Mouse (Mus musculus): ENCODE measurements at regions not wholly inside any gene's neighbourhood (a gene's known extent, or its start where the extent isn't known, plus 50 kb on each side); places are given as distances from the start of the nearest gene placed in this dataset.
"Not testable (repeated sequence)": the region's sequence is repeated elsewhere in the genome, so short reads cannot be mapped to it uniquely, and the experiment has no call there.

DNA sequence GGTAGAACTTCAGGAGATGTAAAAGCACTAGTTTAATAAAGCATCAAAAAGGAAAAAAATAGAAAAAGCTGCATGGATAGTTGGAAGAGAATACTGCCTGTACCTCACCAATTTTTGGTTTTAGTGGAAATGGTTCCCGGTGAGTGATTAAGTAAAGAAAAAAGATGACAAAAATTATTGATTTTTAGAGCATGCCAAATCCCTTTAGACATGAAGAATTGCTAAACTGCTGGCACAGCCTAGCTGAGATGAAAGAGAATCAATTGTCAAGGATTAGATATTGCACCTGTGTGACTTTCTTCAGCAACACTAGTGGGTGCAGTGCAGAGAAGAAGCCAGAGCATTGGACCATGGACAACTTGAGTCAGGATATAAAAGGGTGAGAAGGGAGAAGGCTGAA lies 348.7 kb upstream of the Cpeb2 start:
- no peak for DNase-seq (ENCODE audit: extremely low spot score in 1 of 2, low spot score in 2 of 2)
- intact Hi-C loops (cut with DNase I), result no loop called here

DNA sequence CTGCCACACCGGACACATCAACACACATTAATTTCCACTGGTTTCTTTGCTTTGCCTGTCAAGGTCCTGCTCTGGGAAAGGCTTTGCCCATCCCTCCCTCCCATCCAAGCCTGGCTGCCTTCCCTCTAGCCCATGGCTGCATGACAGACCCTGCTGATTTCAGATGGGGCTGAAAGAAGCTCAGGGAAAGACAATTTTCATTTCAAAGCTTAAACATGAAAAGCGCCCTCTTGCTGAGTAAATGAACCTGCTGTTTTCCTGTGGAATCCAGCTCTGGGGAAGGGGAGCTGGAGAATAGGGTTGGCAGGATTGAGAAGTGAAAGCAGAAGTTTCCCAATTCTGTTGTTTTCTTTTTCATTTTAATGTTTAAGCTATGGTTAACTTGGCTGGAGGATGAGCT lies 341.1 kb upstream of the Cpeb2 start:
- intact Hi-C loops (cut with DNase I), result no loop called here
- DNase-seq (ENCODE audit: extremely low spot score in 1 of 2, low spot score in 2 of 2), result peak in 1 of 2 experiments; percentile 13

DNA sequence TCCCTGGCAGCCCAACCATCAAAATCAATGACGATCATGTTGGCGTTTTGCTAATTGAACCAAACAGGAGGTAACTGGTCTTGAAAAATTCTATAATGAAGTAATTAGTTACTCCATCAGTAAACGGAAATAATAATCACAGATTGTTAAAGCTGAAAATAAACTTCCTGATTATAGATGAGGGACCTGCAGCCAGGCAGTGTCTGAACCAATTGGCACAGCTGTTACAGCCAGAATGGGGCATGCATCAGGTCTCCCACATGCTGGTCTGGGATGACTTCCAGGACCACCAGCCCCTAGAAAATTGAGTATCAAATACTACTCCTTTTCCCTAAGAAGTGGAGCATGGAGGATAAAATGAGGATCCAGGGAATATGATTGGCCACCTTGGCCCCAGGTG lies 326.8 kb upstream of the Cpeb2 start:
- DNase-seq (ENCODE audit: extremely low spot score in 1 of 2, low spot score in 2 of 2), result no peak
- intact Hi-C loops (cut with DNase I), result no loop called here

DNA sequence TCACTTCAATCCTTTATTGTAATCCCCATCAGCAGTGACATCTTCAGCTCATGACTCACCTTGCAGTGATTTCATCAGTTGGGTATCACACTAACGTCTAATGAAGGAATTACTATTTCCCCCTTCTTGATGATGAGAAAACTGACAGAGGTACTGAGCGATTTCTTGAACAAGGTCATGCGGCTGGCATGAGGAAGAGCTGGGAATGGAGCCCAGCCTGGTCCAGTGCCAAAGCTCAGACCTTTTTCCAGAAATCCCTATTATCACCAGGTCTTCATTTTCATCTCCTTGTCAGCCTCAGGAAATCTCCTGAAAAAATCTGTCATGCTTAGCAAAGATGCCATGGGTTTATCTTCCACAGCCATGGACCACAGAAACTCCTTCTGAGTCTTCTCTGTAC lies 313.6 kb upstream of the Cpeb2 start:
- no peak for DNase-seq (ENCODE audit: extremely low spot score in 1 of 2, low spot score in 2 of 2)
- intact Hi-C loops (cut with DNase I), result no loop called here

DNA sequence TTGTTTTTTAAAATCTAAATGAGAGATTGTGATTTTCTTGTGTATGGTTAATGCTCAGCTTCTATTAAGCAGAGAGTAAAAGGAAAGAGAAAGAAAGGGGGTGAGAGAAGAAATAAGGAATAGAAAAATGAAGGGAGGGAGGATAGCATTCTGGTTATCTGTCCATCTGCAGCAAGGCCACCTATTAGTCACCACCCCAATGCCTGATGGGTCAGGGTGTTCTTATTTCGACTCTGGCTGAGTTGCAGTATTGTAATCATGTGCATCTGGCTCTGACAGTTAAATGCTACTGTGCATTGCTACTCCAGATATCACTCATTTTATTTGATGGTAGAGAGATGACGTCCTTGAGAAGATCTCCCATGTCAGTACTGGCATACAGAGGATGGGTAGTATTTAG lies 300.9 kb upstream of the Cpeb2 start:
- no peak for DNase-seq (ENCODE audit: extremely low spot score in 1 of 2, low spot score in 2 of 2)

DNA sequence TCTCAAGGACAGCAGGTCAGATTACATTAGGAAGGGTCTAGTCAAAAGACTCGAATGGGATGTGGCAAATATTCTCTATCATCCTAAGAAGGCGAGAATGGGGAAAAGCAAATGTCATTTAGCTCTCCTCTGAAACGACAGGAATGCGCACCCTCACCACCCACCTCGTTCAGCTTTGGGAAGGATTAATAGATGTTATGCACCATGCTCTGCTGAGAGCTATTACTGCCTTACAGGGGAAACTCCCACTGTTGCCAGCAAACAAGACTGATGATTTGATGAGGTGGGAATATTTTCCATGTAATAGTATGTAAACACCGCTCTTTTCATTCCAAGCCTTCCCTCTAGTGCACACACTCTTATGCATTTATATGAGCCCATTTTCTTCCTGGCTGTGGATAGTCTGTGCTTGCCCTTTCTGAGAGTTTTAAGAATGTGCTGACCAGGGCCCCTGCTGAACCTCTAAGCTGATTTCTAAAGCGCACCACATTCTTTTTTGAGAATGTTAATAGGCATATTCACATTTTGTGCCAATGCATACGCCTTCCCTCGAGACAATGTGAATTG lies 273.6 kb upstream of the Cpeb2 start:
- no peak for DNase-seq (ENCODE audit: extremely low spot score in 1 of 2, low spot score in 2 of 2)
- intact Hi-C loops (cut with DNase I), result no loop called here

More for the DNA sequence above, 300.9 kb upstream of the Cpeb2 start:
- intact Hi-C loops (cut with DNase I), result no loop called here

DNA sequence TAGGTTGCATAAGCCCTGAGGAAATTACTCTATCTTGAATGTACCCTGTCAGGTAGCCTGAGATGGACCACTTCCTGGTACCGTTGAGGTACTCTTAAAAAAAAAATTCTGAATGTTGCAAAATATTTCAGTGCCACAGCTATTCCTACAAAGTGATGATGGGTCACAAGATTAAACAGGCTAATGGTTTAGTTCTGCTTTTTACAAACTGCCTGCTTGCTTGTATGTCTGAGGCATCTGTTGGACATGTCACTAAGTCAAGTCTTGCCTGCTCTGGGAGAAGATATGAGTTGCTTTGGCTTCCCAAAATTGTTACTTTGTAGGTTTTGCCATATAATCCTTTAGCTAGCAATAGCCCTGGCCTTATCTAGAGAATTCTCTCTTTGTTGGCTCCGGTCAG lies 266.0 kb upstream of the Cpeb2 start:
- intact Hi-C loops (cut with DNase I), result not testable (repeated sequence)

DNA sequence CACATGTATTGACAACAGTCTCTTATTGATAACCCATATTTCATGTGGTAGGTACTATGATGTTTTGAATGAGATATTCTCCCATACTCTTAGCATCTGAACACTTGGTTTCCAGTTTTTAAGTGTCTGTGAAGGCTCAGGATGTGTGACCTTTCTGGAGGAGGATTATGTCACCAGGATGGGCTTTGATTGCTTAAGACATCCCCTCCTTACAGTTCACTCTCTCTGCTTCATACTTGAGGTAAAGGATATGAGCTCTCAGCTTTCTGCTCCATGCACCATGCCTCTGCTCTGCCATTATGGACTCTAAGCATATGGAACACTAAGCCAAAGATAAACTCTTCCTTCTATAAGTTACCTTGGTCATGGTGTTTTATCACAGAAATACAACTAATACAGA lies 263.8 kb upstream of the Cpeb2 start:
- intact Hi-C loops (cut with DNase I), result no loop called here
- DNase-seq (ENCODE audit: extremely low spot score in 1 of 2, low spot score in 2 of 2), result no peak

More for the DNA sequence above, 266.0 kb upstream of the Cpeb2 start:
- DNase-seq (ENCODE audit: extremely low spot score in 1 of 2, low spot score in 2 of 2), result not testable (repeated sequence)

DNA sequence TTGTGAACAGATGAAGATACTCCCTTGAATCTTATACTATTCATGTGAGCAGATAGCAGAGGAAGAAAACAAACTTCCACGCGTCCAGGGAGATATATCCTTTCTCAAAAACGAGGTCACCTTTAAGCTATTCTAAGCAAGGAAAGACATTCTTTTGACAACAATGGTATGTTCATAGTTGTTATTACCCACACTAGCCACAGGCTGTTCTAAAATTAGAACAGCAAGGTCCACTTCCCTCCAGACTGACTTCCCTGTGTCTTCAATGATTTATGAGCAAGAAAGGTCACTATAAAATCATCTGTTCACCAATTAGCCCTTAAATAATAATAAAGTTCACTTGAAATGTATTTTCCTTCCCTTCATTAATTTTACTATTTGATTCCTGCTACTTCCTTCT lies 263.3 kb upstream of the Cpeb2 start:
- intact Hi-C loops (cut with DNase I), result no loop called here
- DNase-seq (ENCODE audit: extremely low spot score in 1 of 2, low spot score in 2 of 2), result no peak

DNA sequence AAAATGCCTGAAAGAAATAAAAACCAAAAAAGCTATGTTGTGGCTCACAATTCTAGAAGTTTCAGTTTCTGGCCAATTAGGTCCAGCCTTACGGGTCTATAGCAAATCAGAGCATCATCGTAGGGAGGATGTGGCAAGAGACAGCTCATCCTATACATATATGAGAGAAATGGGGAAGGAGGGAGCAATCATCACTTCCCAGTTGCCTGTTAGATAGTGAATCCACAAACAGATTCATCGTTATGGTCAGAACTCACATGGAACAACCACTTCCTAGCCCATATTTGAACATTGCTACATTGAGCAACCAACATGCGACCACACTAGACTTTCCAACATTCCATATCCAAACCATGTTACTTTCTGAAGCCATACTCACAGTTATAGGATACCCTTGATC lies 255.9 kb upstream of the Cpeb2 start:
- no peak for DNase-seq (ENCODE audit: extremely low spot score in 1 of 2, low spot score in 2 of 2)
- intact Hi-C loops (cut with DNase I), result no loop called here

DNA sequence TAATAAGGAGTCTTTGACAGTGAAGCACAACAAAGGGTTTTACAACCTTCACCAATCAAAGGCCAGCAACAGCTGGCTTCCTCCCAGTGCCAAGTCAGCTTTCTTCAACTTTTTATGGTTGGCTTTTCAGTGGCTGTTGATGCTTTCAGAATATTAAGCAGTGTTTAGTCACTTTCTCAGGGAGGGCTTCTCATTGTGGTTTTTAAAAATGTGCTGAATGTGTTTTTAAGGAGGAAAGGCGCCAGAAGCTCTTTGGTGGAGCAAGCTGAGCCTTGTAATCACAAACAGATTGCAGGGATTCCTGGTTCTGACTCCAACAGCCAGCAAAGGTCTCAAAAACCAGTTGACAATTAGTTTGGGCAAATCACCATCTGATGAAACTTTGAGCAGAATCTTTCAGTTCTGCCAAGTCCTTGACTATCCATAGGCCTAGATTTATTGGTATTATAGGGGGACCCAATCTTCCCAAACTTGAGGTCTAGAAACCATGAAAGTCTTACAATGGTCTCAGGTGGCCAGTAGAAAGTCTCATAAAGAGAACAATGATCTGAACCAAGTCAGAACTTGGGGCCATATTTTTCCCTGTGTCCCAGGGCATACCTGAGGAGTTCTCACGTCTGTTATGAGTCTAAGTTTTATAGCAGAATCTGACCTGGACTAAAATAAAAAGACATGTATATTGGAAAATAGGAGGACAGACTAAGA lies 251.9 kb upstream of the Cpeb2 start:
- intact Hi-C loops (cut with DNase I), result no loop called here
- DNase-seq (ENCODE audit: extremely low spot score in 1 of 2, low spot score in 2 of 2), result no peak

DNA sequence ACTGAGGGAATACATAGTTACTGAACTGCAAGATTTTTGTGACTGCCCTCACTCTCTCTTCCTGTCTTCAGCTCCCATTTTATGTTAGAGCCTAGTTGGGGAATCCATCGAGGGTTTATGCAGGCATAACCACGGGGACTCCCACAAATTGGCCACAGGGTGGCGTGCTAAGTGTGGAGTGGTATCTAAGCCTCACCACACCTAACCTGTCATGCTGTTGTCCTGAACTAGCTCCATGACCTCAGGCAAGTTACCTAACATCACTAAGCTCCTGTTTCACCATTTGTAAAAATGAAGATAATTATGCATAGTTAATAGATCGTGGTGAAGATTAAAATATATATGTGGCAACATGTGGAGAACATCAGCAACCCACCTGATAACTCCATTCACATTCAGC lies 246.8 kb upstream of the Cpeb2 start:
- intact Hi-C loops (cut with DNase I), result no loop called here
- DNase-seq (ENCODE audit: extremely low spot score in 1 of 2, low spot score in 2 of 2), result no peak

DNA sequence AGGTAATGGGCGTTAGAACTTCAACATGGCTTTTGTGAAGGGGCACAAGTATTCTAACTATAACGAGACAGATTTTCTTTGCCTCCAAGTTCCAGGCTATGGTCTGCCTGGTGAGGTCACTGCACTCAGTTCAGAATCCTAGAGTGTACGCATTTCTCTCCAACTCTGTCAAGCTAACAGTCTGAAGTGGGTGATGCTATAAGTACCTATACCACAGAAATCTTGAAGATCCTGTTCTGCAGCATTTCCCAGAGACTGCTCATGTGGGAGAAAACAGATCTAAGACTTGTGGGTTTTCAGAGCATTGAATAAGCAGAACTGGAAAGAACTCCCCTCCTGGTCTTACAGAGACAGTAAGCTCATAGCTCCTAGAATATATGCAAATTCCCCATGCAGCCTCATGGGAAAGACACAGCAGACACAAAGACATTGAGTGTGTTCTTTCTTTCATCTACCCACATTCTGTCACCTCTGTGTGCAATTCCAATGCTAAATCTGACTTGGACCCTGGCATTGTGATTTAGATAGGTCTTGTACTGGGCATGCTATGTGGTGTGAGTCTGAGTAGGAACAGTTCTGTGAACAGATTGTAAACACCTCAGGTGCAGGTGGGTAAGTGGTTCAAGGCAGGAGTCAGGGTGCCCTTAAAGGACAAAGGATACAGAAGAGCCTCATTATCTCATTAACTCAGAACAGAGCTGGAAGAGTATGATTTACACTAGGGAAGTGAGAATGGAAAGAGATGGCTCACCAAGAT lies 245.1 kb upstream of the Cpeb2 start:
- intact Hi-C loops (cut with DNase I), result no loop called here

DNA sequence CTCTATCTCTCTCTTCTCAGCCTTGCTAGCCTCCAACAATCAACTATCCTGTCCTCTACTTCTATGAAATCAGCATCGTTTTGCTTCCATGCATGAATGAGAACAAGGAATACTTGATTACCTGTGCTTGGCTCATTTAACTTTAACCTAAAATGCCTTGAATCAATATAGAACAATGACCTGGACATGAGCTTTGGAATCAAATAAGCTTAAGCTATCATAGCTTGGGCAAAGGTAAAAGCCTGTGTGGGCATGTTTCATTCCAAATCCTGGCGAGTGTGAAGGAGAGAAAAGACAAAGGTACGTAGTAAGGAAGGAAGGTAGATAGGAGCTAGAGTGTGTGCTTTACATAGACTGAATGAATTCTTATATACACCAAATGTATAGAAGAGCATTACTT lies 243.7 kb upstream of the Cpeb2 start:
- intact Hi-C loops (cut with DNase I), result no loop called here
- no peak for DNase-seq (ENCODE audit: extremely low spot score in 1 of 2, low spot score in 2 of 2)

More for the DNA sequence above, 245.1 kb upstream of the Cpeb2 start:
- no peak for DNase-seq (ENCODE audit: extremely low spot score in 1 of 2, low spot score in 2 of 2)

DNA sequence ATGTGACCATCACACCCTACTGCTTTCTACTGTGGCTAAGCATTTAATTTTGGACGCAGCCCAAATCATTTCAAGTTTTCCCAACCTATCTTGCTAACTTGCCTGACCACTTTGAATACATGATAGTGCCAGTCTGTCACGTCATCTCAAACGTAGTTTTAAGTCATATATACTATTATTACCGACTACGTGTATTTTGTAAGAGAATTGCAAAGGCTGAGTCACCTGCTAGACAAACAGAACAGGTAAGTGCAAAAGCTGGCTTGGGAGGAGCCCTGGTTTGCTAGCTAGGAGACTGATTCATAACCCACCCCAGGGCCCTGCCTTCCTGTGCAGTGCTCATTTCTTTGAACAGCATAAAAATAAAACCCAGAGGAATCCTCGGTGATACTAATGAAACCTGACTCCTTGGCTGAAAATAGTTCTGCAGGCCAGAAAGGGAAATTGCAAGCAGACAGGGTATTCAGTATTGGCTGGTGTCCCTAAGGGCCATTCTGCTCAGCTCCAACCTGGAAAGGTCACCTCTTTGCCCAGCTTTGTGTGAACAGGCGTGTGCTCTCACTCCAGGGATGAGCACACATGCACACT lies 208.9 kb upstream of the Cpeb2 start:
- DNase-seq (ENCODE audit: extremely low spot score in 1 of 2, low spot score in 2 of 2), result no peak
- intact Hi-C loops (cut with DNase I), result no loop called here

DNA sequence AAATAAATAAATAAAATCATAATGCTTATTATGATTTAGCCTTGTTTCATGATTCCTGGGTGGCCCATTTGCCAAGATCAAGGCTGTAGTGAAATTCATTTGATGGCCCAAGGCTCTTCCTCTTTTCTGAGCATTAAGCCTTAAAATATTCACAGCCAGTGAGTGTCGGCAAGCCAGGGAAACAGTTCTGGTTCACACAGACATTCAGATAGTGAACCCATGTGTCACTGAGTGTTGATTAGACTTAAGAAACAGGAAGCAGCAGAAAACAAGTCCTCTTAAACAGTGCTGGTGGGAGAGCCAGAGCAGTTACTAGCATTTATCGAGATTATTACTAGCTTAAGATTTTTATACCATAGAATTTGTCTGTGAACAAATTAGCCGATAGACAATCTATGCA lies 201.7 kb upstream of the Cpeb2 start:
- DNase-seq (ENCODE audit: extremely low spot score in 1 of 2, low spot score in 2 of 2), result no peak
- intact Hi-C loops (cut with DNase I), result no loop called here

DNA sequence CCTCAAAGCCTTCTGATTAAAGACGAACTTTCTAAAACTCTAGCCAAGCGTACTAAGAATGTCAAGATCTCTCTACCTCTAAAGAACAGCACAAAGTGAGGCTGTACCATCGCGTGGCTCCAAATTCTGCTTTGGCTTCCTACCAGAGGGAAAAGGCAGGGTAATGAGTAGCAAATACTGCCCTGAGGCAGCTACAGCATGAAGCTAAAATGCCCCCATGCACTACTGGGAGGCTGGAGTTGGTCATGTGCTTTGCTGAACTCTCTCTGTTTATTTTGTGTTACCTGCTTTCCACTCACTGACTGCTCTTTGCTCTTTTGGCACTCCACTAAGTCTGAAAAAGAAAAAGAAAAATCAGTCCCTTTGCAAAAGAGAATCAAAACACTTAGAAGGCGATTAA lies 201.1 kb upstream of the Cpeb2 start:
- intact Hi-C loops (cut with DNase I), result no loop called here

DNA sequence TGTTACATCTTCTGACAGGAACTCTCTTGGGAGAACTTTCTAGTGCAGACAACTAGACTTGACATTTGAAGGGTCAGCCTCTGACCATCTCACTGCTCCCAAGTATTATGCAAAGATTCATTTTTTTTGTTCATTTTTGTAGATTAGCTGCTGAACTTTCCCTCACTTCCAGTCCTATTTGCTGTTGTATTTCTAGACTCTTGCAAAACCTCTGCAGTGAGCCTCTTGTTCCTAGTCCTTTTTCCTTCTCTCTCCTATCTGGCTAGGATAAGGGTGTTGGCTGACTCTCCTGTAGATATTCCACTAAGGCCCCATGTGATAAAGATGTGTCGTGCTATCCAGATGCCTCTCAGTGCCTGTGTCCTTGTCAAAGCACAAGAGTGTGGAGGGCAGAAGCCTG lies 198.5 kb upstream of the Cpeb2 start:
- intact Hi-C loops (cut with DNase I), result no loop called here
- DNase-seq (ENCODE audit: extremely low spot score in 1 of 2, low spot score in 2 of 2), result no peak

More for the DNA sequence above, 201.1 kb upstream of the Cpeb2 start:
- no peak for DNase-seq (ENCODE audit: extremely low spot score in 1 of 2, low spot score in 2 of 2)

DNA sequence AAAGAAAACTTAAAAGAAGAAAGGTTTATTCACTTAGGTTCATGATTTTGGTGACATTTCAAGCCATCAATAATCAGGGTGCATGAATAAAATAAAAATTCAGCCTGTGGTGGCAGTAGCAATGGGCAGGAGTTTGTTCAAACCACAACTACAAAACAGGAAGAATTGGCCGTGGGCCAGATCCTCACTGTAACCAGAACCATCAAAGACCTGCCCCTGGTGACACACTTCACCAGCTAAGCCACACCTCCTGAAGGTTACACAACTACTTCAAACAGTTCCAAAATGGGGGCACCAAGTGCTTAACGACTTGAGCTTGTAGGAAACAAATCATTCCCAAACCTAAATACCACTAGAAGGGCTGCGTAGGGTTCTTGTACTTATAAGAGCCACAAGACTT lies 195.4 kb upstream of the Cpeb2 start:
- intact Hi-C loops (cut with DNase I), result no loop called here
- peak in 1 of 2 experiments; percentile 20 for DNase-seq (ENCODE audit: extremely low spot score in 1 of 2, low spot score in 2 of 2)

DNA sequence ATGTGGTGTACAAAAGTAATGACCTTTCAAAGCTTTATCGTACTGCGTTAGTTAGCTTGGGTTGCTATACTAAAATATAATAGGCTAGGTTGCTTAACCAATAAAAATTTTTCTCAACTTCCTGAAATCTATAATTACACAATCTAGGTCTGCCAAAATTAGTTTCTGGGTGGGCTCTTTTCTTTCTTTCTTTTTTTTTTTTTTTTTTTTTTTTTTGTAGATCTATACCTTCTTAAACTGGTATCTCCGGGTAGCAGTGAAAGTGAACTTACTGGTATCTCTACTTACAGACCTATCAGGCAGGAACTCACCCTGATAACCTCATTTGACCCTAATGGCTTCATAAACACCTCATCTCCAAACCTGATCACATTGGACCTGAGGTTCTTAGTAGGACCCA lies 193.4 kb upstream of the Cpeb2 start:
- intact Hi-C loops (cut with DNase I), result no loop called here

More for the DNA sequence above, 193.4 kb upstream of the Cpeb2 start:
- no peak for DNase-seq (ENCODE audit: extremely low spot score in 1 of 2, low spot score in 2 of 2)

All from left cerebral cortex, postnatal 10 days (tissue).